Mouse (Mus musculus) bone marrow macrophage, adult 2 months (primary cell): ENCODE measurements at regions not wholly inside any gene's neighbourhood (a gene's known extent, or its start where the extent isn't known, plus 50 kb on each side); places are given as distances from the start of the nearest gene placed in this dataset.

Source experiments
- H3K27ac ChIP-seq: 2 replicates; pipeline ENCODE4 v1.5.1; 2012; ENCODE audit warnings: low read depth, low read length; ENCODE audit not compliant: insufficient read depth
- H3K4me1 ChIP-seq: 2 replicates; pipeline ENCODE4 v1.6.1; 2012; ENCODE audit warnings: low read length; ENCODE audit not compliant: control insufficient read depth, insufficient read depth
- H3K4me3 ChIP-seq: 2 replicates; pipeline ENCODE4 v1.5.1; 2012; ENCODE audit warnings: mild to moderate bottlenecking, low read length, moderate library complexity; ENCODE audit not compliant: insufficient read depth
- CTCF ChIP-seq: IDR thresholded peaks from 2 replicates; pipeline ENCODE4 v1.5.1; 2012; ENCODE audit warnings: low read depth, mild to moderate bottlenecking, low read length, moderate library complexity
- POLR2A ChIP-seq: IDR thresholded peaks from 2 replicates; pipeline ENCODE4 v1.6.1; 2012; ENCODE audit warnings: mild to moderate bottlenecking, low read depth, low read length, borderline replicate concordance

DNA sequence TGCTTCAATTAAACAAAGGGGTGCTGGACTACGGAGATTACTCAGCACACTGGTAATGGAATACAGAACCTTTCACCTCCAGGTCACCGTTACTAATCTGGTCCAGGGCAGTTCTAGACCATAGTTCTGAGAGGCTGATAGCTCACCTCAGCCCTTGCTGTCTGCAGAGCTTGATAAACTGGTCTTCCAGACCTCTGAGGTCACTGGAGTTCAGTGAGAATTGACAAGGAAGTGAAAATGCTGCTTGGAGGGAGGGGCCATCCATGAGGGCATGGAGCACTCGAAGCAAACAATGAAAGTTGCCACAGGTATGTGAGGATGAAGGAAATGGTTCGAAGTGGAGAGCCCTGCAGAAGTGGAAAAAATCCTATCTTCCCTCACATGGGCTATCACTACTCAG, 490.2 kb downstream of the Meis1 start:
- no peak overlapping the region for H3K4me3 ChIP-seq
- H3K4me1 ChIP-seq = no peaks in the 10 kb centered on the region
- no peak for TF ChIP-seq POLR2A
- no peak for TF ChIP-seq CTCF
- no peak overlapping the region for H3K27ac ChIP-seq

DNA sequence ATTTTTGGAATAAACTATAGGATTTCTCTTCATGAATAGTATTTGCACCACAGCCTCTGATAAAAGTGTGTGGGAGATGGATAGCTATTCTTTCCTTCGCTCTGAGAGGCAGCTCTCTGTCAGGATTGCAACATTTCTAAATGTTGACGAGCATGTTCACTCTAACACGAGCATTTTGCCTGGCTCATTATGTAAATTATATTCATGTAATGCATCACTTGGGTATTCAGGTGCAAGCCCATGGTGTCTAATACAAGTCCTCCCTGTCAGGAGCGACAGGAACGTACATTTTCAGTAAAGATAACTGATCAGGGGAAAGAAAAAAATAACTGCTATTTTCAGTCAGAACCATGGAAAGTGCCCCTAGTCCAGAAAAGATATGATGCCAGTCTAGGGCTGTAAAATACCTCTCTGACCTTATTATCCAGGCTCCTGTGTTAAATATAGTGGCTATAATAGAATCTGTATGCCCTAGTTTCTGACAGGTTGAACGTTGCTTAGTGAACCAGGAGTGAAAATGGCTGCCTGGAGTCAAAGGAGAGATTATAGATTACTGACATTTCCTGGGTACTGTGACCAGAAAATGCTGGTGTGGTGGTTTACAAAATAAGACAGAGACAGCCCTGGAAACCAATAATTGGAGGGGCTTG, 523.6 kb downstream of the Meis1 start:
- H3K4me3 ChIP-seq = no peak overlapping the region
- TF ChIP-seq CTCF = no peak
- TF ChIP-seq POLR2A = no peak
- H3K27ac ChIP-seq = no peak overlapping the region
- no peaks in the 10 kb centered on the region for H3K4me1 ChIP-seq

DNA sequence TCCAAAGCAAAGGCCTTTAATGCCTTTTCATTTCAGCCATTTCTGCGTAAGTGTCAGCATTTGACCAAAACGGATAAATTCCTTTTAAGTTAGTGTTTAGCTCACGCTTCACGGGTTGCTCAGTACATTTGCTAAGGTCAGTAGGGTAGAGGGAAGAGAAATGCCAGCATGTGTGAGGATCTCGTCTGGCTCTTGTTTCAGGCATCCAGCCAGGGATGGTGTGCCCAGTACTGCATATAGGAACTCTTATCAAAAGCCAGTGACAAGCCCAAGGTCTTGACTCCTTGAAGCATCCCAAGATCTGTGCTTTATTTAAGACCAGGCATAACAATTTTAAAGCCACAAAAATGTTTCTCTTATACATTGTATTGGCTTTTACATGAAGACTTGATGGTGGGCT, 524.8 kb downstream of the Meis1 start:
- Histone ChIP-seq H3K4me3 (no peak overlapping the region), H3K27ac (no peak overlapping the region), H3K4me1 (no peaks in the 10 kb centered on the region)
- no peak for TF ChIP-seq CTCF
- no peak for TF ChIP-seq POLR2A

DNA sequence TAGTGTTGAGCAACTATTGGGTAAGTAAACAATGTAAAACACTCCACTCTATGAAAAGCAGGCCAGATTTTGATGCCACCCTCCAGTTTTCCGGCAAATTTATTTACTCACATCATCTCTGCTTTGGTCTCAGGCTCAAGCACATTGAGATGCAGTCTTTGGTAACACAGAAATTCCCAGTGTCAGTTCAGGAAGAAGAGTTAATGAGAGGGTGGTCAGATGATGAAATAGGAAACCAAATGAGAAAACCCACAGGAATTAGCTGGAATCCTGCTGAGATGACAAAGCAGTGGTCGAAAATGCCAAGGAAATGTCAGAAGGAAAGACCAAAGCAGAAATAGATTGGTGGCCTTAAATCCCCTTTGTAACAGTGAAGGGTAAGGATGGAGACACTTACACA, 525.7 kb downstream of the Meis1 start:
- Histone ChIP-seq H3K4me1 (no peaks in the 10 kb centered on the region), H3K4me3 (no peak overlapping the region), H3K27ac (no peak overlapping the region)
- TF ChIP-seq POLR2A (no peak), CTCF (no peak)

DNA sequence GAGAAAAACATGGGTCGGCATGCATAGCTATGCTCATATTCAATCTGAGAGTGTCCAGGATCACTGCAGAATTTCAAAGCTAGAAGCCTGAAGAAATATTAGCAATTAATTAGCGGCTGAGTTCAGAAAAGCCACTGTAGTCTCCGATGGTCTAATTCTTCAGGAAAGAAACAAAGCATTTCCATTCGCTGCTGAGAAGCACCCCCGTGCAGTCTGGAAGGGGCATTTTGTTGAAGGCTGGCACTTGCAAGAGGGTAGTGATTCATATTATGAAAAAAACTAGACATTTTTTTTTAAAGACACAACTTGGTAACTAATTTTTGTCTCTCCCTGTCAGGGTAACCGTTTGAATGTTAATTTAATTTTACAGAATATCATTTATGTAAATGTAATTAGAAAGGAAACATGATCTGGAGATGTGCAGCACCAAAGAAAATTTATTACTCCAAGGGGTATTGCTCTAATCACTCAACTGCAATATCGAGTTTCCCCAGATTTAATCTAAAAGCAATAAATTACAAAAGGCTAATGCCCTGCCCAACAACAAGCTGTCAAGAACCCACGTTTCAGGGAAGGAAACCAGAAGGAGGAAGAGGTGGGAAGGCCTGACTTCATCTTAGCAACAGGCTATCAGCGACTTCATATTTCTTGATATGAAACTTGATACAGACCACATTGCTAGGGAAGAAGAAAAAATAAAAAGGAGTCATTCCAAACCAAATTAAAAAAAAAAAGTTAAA, 529.1 kb downstream of the Meis1 start:
- Histone ChIP-seq H3K4me3 (no peak overlapping the region), H3K27ac (no peak overlapping the region), H3K4me1 (no peaks in the 10 kb centered on the region)
- no peak for TF ChIP-seq CTCF

DNA sequence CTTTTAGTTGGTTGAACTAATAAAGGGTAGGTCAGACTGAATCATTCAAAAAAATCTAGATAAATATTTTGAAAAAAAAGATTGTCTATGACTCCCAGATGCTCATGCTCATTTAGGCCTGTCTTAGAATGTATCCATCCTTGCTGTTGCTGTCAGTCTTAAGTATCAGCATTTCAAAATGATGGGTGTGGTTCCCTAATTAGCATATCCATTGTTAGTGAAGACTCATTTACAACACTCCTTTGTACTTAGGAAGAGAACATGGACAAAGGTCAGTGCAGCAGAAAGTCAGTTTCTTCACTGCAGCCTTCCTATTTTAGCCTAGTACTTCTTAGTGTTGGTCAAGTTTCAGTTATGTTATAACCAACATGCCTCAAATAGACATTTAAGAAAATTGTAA, 525.2 kb upstream of the Etaa1 start:
- Histone ChIP-seq H3K4me3 (no peak overlapping the region), H3K27ac (no peak overlapping the region), H3K4me1 (no peaks in the 10 kb centered on the region)
- TF ChIP-seq POLR2A = no peak
- TF ChIP-seq CTCF = no peak

DNA sequence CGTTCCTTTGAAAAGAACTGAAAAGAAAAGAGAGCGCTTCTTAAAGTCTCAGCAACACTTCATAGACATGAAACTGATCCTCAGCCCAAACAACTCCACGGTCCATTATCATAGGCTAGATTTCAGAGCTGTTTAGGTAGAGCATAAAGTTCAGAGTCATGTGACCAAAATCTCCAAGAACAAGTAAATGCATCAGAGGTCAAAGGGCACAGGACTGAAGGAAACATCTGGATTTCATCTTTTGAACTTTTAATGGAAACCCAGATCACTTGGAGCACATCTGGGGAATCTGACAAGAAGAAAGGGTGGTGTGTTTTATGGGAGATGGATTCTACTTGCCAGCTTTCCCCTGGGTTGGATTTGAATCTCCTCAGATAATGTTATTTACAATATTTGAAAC, 497.6 kb upstream of the Etaa1 start:
- H3K27ac ChIP-seq = no peak overlapping the region
- TF ChIP-seq POLR2A (no peak), CTCF (no peak)
- no peaks in the 10 kb centered on the region for H3K4me1 ChIP-seq
- H3K4me3 ChIP-seq = no peak overlapping the region

DNA sequence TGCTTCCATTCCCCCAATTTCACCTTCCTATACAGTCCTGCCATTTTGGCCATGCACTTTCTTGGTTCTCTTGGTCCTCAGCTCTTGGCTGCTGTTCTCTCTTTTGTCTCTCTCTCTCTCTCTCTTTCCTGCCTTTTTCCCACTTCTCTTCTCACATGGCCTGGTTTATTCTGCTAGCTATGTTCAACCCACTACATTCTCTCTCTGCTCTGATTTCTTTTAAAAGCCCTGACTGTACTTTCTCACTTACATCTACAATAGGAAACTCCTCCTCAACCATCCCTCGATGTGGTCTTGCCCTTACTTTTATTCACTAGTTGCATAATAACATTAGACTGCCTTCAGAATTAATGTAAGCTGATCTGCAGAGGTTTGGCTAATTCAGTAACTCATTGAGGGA, 495.2 kb upstream of the Etaa1 start:
- no peak overlapping the region for H3K27ac ChIP-seq
- H3K4me1 ChIP-seq = no peaks in the 10 kb centered on the region
- no peak overlapping the region for H3K4me3 ChIP-seq
- TF ChIP-seq POLR2A (no peak), CTCF (no peak)

DNA sequence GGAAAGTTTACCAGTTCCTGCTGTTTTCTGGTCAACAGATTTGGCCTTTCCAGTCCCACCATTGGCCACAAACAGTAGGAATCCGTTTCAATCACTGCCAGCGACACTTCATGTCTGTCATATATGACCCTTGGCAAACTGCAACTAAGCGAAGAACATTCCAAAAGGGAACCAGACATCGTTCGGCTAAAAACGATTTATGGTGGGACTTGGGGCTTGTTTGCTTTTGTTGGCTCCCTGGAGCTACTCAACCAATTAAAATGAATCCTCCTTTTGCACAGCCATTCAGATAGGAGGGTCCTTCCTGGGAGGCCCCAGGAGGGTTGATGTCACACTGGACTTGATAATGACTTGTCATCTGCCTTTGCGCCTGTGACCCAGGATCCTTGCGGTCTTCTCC, 490.9 kb upstream of the Etaa1 start:
- no peak overlapping the region for H3K4me3 ChIP-seq
- no peaks in the 10 kb centered on the region for H3K4me1 ChIP-seq
- TF ChIP-seq POLR2A (no peak), CTCF (no peak)
- H3K27ac ChIP-seq = no peak overlapping the region

DNA sequence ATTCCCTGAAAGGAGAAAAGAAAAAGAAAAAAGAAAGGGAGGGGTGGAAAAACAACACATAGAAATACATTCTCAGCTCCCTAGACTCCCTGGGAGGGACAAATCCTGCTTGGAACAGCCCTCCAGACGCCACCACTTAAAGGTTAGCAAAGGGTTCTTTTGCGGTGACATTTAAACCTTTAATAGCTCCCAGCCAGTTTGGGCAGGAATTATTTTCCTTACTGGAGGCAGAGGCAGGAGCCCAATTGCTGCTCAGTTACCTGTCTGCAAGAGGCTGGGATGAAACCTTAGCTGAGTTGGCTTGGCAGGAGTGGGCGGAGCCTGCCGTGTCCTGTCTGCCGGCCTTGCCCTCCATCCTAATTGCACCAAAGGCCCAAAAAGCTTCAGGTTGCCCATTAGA, 490.4 kb upstream of the Etaa1 start:
- TF ChIP-seq CTCF = no peak
- TF ChIP-seq POLR2A = no peak

DNA sequence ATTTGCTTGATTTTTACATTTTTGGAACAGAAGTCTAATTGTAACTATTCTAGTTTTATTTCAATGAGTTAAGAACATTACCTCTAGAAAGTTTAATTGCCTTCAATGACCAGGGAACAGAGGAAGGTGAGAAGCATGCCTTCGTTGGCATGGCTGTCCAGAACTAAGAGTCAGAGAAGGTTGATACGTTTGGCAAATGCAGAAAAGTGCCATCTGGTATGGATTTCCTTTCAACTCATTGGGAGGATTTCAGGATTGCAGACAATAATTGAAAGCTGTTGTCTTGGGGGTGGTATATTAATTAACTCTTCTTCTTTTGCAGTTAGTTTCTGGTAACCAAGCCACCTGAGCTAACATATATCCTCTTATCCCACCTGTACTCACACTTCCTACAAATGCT, 489.5 kb upstream of the Etaa1 start:
- TF ChIP-seq CTCF = no peak
- TF ChIP-seq POLR2A = no peak
- no peaks in the 10 kb centered on the region for H3K4me1 ChIP-seq
- H3K27ac ChIP-seq = no peak overlapping the region
- H3K4me3 ChIP-seq = no peak overlapping the region

More for the DNA sequence above, 490.4 kb upstream of the Etaa1 start:
- no peak overlapping the region for H3K27ac ChIP-seq
- no peak overlapping the region for H3K4me3 ChIP-seq
- H3K4me1 ChIP-seq = no peaks in the 10 kb centered on the region
